Mouse (Mus musculus): ENCODE data around the gene Tjp1.
A peak's percentile ranks its signal among the peaks of the same experiment; 100 is the strongest.

The Tjp1 gene

GRCm38 (mm10) chr7:65388243-65389013 is 139.2 kb downstream of the Tjp1 start:
- no peak for DNase-seq (ENCODE audit: low read depth)

- no peak for DNase-seq (ENCODE audit: low read depth)
Observed at GRCm38 (mm10) chr7:65387560-65388175, 139.9 kb downstream of the Tjp1 start.

GRCm38 (mm10) chr7:65384775-65385174 is 142.8 kb downstream of the Tjp1 start:
- no peak for DNase-seq (ENCODE audit: low read depth)

- DNase-seq (ENCODE audit: low read depth), result no peak
Observed at GRCm38 (mm10) chr7:65382515-65383283, 144.9 kb downstream of the Tjp1 start.

- no peak for DNase-seq (ENCODE audit: low read depth)
Observed at GRCm38 (mm10) chr7:65381896-65382295, 145.7 kb downstream of the Tjp1 start.

- no peak for DNase-seq (ENCODE audit: low read depth)
Observed at GRCm38 (mm10) chr7:65380716-65381115, 146.9 kb downstream of the Tjp1 start.

- no peak for DNase-seq (ENCODE audit: low read depth)
Observed at GRCm38 (mm10) chr7:65378818-65379565, 148.6 kb downstream of the Tjp1 start.

- no peak for DNase-seq (ENCODE audit: low read depth)
Observed at GRCm38 (mm10) chr7:65377521-65377920, 150.1 kb downstream of the Tjp1 start.

GRCm38 (mm10) chr7:65375621-65376020 is 152.0 kb downstream of the Tjp1 start:
- no peak for DNase-seq (ENCODE audit: low read depth)

GRCm38 (mm10) chr7:65375176-65375575 is 152.4 kb downstream of the Tjp1 start:
- DNase-seq (ENCODE audit: low read depth), result no peak

GRCm38 (mm10) chr7:65373336-65373735 is 154.2 kb downstream of the Tjp1 start:
- peak; percentile 48 for DNase-seq (ENCODE audit: low read depth)

GRCm38 (mm10) chr7:65371765-65372164 is 155.8 kb downstream of the Tjp1 start:
- no peak for DNase-seq (ENCODE audit: low read depth)

- DNase-seq (ENCODE audit: low read depth), result peak; percentile 25
Observed at GRCm38 (mm10) chr7:65370787-65371616, 156.6 kb downstream of the Tjp1 start.

- peak; percentile 25 for DNase-seq (ENCODE audit: low read depth)
Observed at GRCm38 (mm10) chr7:65370381-65370786, 157.2 kb downstream of the Tjp1 start.

- DNase-seq (ENCODE audit: low read depth), result no peak
Observed at GRCm38 (mm10) chr7:65369101-65369500, 158.5 kb downstream of the Tjp1 start.

GRCm38 (mm10) chr7:65367386-65368245 is 160.0 kb downstream of the Tjp1 start:
- no peak for DNase-seq (ENCODE audit: low read depth)

GRCm38 (mm10) chr7:65366153-65366552 is 161.4 kb downstream of the Tjp1 start:
- no peak for DNase-seq (ENCODE audit: low read depth)

GRCm38 (mm10) chr7:65365560-65365959 is 162.0 kb downstream of the Tjp1 start:
- DNase-seq (ENCODE audit: low read depth), result no peak

GRCm38 (mm10) chr7:65360278-65360677 is 167.3 kb downstream of the Tjp1 start:
- no peak for DNase-seq (ENCODE audit: low read depth)

GRCm38 (mm10) chr7:65359774-65360173 is 167.8 kb downstream of the Tjp1 start:
- no peak for DNase-seq (ENCODE audit: low read depth)

Data from induced T-regulatory cell, adult 2 months (primary cell).